Mouse (Mus musculus) heart, postnatal 36 days (tissue): ENCODE measurements around the gene Lhfpl4. TPM values are rescaled to one million over a fixed set of nuclear protein-coding genes. Genes with fewer than 3 reads are reported as not detected.

ENCODE experiments used
- DNase-seq, 2 experiments: peaks; one replicate each; pipeline ENCODE4 v3.0.0; 2021 to 2022
- intact Hi-C: fragments of 180-260 bp; cut with DNase I; formaldehyde crosslinking; loops from one replicate; pipeline ENCODE4 v1.15.1; 2025
- total RNA-seq, 2 experiments: library from RNA; stranded (reverse); gene quantifications; 2 replicates each; pipeline ENCODE4 v1.2.3; 2021

The Lhfpl4 gene
- under 1 TPM; 0.22 to 0.31 TPM for total RNA-seq

GRCm38 (mm10) chr6:113194841-113195595 is at the start of gene Lhfpl4:
TSS of gene Lhfpl4 (minus strand) at chr6:113195384.
- intact Hi-C loops = no loop called here
- DNase-seq = no peak

GRCm38 (mm10) chr6:113242753-113243152 is 47.6 kb upstream of the Lhfpl4 start:
- no peak for DNase-seq
- intact Hi-C loops = no loop called here

GRCm38 (mm10) chr6:113238442-113238841 is 43.3 kb upstream of the Lhfpl4 start:
- no peak for DNase-seq

GRCm38 (mm10) chr6:113237542-113238270 is 42.5 kb upstream of the Lhfpl4 start, which contains the start of gene Mtmr14:
TSS of gene Mtmr14 (plus strand) at chr6:113237843.
- peak; percentile 99 for DNase-seq
- intact Hi-C loops = loop anchor here (5.0 to 10.0 kb wide), 4 partner anchors 70 to 543 kb away; partner anchors contain the start of genes Brpf1, Rad18 and Thumpd3

More at GRCm38 (mm10) chr6:113238442-113238841, 43.3 kb upstream of the Lhfpl4 start:
- intact Hi-C loops = loop anchor here (5.0 to 10.0 kb wide), 4 partner anchors 69 to 544 kb away; partner anchors contain the start of genes Brpf1, Rad18 and Thumpd3

- intact Hi-C loops = loop anchor here (5.0 to 10.0 kb wide), 4 partner anchors 72 to 540 kb away; partner anchors contain the start of genes Brpf1, Rad18 and Thumpd3
- DNase-seq = no peak
These were observed 40.0 kb upstream of the Lhfpl4 start for GRCm38 (mm10) chr6:113235141-113235540.

GRCm38 (mm10) chr6:113226705-113227104 is 31.5 kb upstream of the Lhfpl4 start:
- intact Hi-C loops = no loop called here
- DNase-seq = no peak

GRCm38 (mm10) chr6:113225798-113226197 is 30.6 kb upstream of the Lhfpl4 start:
- intact Hi-C loops = no loop called here
- DNase-seq = no peak

GRCm38 (mm10) chr6:113216280-113216679 is 21.1 kb upstream of the Lhfpl4 start:
- intact Hi-C loops = no loop called here
- no peak for DNase-seq

GRCm38 (mm10) chr6:113195596-113195992 is 410 bp upstream of the Lhfpl4 start:
- intact Hi-C loops = no loop called here
- no peak for DNase-seq

GRCm38 (mm10) chr6:113194517-113194840 is 705 bp downstream of the Lhfpl4 start:
- intact Hi-C loops = no loop called here

GRCm38 (mm10) chr6:113193765-113194460 is 1.3 kb downstream of the Lhfpl4 start:
- no peak for DNase-seq
- intact Hi-C loops = no loop called here

More at GRCm38 (mm10) chr6:113194517-113194840, 705 bp downstream of the Lhfpl4 start:
- DNase-seq = no peak

- intact Hi-C loops = no loop called here
- no peak for DNase-seq
These were observed 10.2 kb downstream of the Lhfpl4 start for GRCm38 (mm10) chr6:113184866-113185525.

- DNase-seq = peak; percentile 17 to 28
- intact Hi-C loops = no loop called here
These were observed 11.0 kb downstream of the Lhfpl4 start for GRCm38 (mm10) chr6:113184163-113184562.

- intact Hi-C loops = no loop called here
- no peak for DNase-seq
These were observed 15.9 kb downstream of the Lhfpl4 start for GRCm38 (mm10) chr6:113179195-113179733.

GRCm38 (mm10) chr6:113178286-113179194 is 16.6 kb downstream of the Lhfpl4 start:
- intact Hi-C loops = no loop called here
- DNase-seq = no peak

GRCm38 (mm10) chr6:113176613-113177012 is 18.6 kb downstream of the Lhfpl4 start:
- intact Hi-C loops = no loop called here
- DNase-seq = no peak

GRCm38 (mm10) chr6:113175469-113175868 is 19.7 kb downstream of the Lhfpl4 start:
- intact Hi-C loops = no loop called here
- DNase-seq = no peak

- intact Hi-C loops = loop anchor here (1.0 kb wide), 1 partner anchor 130 kb away; no protein-coding TSS in a partner anchor
- peak; percentile 58 to 73 for DNase-seq
These were observed 22.6 kb downstream of the Lhfpl4 start for GRCm38 (mm10) chr6:113172568-113172967.

- no peak for DNase-seq
- intact Hi-C loops = loop anchor here (1.0 kb wide), 1 partner anchor 130 kb away; no protein-coding TSS in a partner anchor
These were observed 23.2 kb downstream of the Lhfpl4 start for GRCm38 (mm10) chr6:113172011-113172410.
